Mouse (Mus musculus): ENCODE results near the gene Nf2.

Gene Nf2

DNA sequence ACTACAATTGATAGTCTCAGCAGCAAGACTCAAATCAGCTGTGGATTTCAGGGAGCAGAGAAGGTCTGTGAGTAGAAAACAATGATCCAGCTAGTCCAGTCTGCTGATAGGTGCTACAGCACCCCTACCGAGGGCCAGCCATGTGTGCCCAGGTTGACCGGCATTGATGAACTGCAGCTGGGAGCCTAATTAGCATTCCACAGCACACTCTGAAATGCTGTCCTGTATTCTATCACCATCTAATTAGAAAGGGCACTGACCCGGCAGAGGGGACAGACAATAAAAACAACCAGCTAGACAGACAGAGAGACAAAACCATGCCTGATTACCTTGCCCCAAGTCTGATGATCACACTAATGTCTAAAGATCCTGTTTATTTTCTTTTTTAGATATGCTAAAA lies 56.3 kb downstream of the Nf2 start:
- DNase-seq (ENCODE audit: low read depth, low spot score), result no peak

DNA sequence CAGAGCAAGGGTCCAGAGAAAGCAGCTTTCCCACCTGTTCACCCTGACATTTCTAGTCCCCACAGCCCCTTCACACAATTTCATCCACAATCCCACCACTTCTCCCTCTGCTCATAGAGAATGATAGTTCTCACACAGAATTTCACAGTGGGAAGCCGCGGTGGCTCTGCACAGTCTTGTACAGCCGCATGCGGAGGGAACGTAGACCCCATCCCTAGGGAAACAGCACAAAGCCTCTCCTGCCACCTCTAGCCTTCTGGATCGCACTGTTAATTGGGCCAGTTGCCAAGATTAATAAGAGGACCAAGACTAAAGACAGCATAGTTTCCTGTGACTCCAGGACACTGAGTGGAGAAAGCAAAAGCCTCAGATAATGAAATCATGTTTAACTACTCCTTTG lies 57.8 kb downstream of the Nf2 start:
- DNase-seq (ENCODE audit: low read depth, low spot score), result no peak

- DNase-seq (ENCODE audit: low read depth, low spot score), result no peak
These were observed 59.6 kb downstream of the Nf2 start for GRCm38 (mm10) chr11:4789691-4790090.

DNA sequence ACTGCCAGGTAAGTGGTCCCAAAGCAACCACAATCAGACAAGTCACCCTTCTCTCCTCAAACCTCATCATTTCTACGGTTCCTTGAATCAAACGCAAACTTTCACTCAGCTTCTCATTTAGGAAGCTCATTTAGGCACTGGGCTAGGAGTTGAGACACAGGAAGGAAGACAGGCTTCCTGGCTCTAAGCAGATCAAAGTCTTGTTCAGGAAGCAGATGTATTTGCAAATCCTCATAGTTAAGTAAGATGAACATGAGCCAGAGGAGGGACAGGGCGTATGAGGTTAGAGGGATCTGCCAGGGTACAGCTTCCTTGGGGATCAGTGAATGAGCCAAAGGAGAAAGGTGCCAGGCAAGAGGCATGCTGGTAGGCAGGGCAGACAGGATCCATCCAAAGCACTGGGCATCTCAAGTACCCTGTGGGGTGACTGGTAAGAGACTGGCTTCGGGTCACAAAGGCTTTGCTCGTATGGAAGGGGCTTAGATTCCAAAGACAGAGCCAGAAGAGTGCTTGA lies 64.7 kb downstream of the Nf2 start:
- no peak for DNase-seq (ENCODE audit: low read depth, low spot score)

- DNase-seq (ENCODE audit: low read depth, low spot score), result no peak
These were observed 66.2 kb downstream of the Nf2 start for GRCm38 (mm10) chr11:4783116-4783515.

DNA sequence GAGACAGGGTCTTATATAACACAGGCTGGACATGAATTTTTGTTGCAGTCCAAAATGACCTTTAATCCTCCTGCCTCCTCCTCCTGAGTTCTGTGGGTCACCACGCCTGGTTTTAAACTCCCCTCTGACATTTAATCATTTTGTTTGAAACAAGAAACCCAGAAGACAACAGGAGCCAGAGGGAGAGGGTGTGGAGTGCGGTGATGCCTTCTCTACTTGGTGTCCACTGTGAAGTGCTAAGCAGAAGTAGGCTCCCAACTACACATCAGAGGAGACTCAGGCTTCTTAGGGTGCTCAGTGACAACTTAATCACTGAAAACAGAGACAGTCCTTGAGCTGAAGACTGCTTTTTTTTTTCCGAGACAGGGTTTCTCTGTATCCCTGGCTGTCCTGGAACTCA lies 68.4 kb downstream of the Nf2 start:
- no peak for DNase-seq (ENCODE audit: low read depth, low spot score)

- DNase-seq (ENCODE audit: low read depth, low spot score), result peak; percentile 62
These were observed 76.4 kb downstream of the Nf2 start for GRCm38 (mm10) chr11:4772925-4773324.

GRCm38 (mm10) chr11:4771756-4772155 lies 77.6 kb downstream of the Nf2 start:
- no peak for DNase-seq (ENCODE audit: low read depth, low spot score)

DNA sequence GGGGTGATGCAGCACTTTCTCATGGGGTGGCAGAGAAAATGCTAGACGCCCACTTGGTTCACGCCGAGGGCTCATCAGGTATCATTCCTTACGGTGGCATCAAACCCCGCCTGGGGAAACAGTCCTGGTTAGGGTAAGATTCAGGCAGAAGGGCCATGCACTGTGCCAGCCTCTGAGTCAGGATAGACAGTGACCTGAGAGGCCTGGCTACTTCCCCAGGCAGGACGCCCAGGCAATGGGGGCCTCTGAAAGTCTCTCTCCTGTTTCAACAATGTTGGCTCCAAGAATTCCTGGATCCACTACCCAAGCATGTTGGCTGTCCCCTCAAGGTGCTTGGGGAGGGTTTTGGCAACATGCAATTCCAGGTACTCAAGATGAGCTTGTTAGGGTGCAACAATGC lies 79.5 kb downstream of the Nf2 start:
- no peak for DNase-seq (ENCODE audit: low read depth, low spot score)

DNA sequence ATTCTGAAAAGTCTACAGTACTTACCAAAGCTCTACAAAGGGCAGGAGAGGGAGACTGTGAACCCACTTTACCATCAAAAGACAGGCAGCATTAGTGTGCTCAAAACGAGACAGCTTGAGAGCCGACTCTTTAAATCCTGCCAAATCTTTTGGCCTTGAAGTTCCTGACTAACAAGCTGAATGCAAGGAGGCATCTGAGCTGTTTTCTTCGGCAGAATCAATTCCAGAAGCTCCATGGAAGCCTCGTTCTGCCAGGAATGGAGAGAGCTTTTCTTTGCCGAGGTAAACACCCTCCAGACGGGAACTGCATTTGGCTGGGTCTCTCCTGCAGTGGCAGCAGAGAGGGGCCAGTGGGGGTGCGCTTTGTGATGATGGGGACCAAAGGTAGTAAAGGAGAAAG lies 80.0 kb downstream of the Nf2 start:
- DNase-seq (ENCODE audit: low read depth, low spot score), result no peak

DNA sequence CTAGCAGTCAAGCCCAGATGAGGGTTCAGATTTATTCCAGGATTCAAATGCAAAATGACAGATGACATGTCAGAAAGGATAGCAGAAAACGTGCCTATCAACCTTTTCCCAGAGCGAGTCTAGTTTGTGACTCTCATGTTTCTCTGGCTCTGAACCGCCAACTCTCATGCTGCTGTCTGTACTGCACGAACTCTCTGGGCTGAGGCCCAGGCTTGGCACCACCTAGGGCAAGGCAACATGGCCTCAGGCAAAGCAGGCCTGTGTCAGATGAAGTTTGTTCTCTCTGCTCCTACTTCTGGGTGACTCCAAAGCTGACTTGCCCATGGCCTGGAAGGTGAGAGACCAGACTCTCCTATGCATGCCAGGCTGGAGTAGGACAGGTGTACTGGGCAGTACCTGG lies 80.9 kb downstream of the Nf2 start:
- no peak for DNase-seq (ENCODE audit: low read depth, low spot score)

GRCm38 (mm10) chr11:4764476-4764875 lies 84.9 kb downstream of the Nf2 start:
- no peak for DNase-seq (ENCODE audit: low read depth, low spot score)

GRCm38 (mm10) chr11:4763631-4764030 lies 85.7 kb downstream of the Nf2 start:
- DNase-seq (ENCODE audit: low read depth, low spot score), result peak; percentile 71

GRCm38 (mm10) chr11:4762511-4762910 lies 86.8 kb downstream of the Nf2 start:
- DNase-seq (ENCODE audit: low read depth, low spot score), result no peak

- DNase-seq (ENCODE audit: low read depth, low spot score), result no peak
These were observed 87.3 kb downstream of the Nf2 start for GRCm38 (mm10) chr11:4761991-4762390.

- DNase-seq (ENCODE audit: low read depth, low spot score), result no peak
These were observed 88.9 kb downstream of the Nf2 start for GRCm38 (mm10) chr11:4760438-4760837.

GRCm38 (mm10) chr11:4757789-4758158 lies 91.6 kb downstream of the Nf2 start:
- DNase-seq (ENCODE audit: low read depth, low spot score), result peak; percentile 47

DNA sequence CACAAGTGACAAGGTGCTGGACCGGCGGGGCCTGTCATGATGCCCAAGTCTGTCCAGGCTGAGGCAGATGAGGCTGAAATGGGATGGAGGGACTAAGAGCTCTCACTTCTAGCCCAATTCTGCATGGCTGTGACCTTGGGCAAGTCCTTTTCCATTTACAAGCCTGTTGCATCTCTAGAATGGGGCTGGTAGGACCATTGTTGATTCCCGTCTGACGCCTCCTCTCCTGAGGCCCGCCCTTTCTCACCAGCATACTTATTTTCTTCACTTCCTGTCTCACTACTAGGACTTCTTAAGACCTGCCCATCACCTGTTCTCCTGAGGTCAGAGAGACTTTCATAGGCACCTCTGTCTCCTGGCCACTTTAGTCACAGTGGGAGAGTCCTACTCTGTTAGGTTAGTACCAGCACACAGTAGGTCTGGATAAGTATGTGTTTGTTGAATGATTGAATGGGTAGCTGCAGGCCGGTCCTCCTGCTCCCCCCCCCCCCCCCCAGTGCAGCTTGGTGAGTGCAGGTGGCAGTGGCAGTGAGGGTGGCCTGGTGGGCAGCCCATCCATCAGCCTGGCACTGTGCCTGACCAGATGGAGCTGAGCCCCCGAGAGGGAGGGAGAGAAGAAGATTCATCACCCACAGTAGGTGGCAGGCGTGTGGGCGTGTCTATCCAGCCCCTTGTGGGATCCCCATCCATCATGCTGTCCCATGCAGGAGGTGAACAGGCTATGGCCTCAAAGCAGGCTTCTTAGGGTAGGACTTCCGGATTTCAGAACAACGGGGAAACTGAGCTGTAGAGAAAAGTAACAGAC lies 92.2 kb downstream of the Nf2 start:
- DNase-seq (ENCODE audit: low read depth, low spot score), result peak; percentile 71

DNA sequence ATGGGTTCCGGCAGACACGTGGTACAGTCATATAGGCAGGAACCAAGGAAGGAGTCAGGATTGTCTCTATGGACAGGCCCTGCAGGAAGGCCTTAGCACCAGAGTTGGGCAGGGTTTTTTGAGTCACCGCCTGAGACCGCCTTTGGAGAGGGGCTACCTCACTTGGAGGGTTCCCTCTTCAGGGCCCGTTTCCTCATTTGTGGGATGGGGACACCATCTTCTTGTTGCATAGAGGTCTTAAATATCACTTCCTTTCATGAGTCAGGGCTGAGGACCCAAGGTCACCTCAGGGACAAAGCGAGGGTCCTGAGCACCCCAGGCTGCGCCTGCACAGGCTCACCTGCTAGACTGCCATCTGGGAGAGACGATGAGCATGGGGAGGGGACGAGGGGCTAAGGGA lies 92.9 kb downstream of the Nf2 start:
- DNase-seq (ENCODE audit: low read depth, low spot score), result no peak

DNA sequence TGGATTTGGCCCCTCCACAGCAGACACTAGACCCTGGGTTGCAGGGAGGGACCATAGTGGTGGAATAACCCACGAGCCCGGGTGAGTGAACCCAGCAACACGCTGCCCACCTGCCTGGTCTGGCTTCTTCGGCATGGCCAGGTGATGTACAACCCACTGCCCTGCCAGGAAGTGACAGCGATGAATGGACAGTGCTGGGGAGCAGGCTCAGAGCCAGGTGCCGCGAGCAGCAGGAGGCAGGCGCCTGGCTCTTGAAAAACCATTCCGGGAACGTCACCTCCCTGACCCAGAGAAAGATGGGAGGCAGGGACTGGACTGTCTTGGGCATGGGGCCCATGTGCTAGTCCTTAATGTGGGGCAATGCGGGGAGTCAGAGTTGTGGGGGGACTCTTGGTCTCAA lies 94.5 kb downstream of the Nf2 start:
- no peak for DNase-seq (ENCODE audit: low read depth, low spot score)

DNA sequence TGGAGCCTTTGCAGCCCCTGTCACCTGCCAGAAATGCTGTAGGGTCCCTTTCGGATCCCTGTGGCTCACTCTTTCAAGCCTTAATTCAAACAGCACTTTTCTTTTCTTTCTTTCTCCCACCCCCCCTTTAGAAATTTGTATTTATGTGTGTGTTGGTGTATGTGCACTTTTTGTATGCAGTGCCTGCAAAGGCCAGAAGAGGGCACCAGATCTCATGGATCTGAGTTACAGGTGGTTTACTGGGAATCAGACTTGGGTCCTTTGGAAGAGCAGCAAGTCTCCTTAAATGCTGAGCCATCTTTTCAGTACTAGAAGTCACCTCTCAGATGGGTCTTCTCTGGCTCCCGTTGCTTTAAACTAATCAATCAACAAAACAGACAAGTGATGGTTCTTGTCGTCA lies 95.3 kb downstream of the Nf2 start:
- DNase-seq (ENCODE audit: low read depth, low spot score), result no peak

DNA sequence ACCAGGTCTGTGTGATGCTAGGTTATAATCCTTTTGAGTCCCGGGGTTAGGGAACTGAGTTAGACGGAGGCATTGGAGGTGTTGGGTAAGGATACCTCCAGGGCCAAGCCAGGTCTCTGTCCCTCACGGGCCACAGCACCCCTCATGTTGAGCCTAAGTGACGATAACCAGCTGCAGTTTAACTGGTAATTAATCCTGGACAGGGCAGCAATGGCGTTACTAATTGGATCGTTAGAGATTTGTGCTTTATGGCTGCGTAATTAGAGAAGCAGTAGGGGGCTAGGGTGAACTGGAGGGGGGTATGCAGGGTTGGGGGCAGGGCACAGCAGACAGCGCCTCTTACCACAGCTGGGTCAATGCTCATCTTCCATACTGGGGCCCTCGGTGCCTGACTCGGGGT lies 96.5 kb downstream of the Nf2 start:
- no peak for DNase-seq (ENCODE audit: low read depth, low spot score)

GRCm38 (mm10) chr11:4750263-4750662 lies 99.1 kb downstream of the Nf2 start:
- DNase-seq (ENCODE audit: low read depth, low spot score), result peak; percentile 86

DNA sequence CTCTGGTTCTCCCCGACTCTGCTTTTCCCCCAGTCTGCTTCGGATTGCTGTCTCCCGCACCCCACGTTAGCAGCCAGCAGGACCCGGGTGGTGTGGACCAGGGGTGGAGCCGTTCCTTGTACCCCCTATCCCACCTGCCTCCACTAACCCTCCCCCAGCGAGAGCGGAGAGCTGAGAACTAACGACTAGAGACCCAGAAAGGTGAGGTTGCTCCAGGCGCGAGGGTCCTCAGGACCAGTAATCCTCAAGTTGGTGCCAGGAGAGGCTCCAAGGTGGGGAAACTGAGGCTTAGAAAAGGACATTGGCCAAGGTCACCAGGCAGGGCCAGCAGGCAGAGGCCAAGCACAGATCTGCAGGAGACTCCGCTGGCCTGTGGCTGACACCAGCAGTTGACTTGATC lies 102.1 kb downstream of the Nf2 start:
- DNase-seq (ENCODE audit: low read depth, low spot score), result no peak
